Mouse (Mus musculus): Measurements from ENCODE around the gene Ncoa6. TPM values are rescaled to one million over a fixed set of nuclear protein-coding genes. Genes with fewer than 3 reads are reported as not detected.

The Ncoa6 gene
- polyA plus RNA-seq, 1 experiment from 2014 or later = 31.0 TPM

DNA sequence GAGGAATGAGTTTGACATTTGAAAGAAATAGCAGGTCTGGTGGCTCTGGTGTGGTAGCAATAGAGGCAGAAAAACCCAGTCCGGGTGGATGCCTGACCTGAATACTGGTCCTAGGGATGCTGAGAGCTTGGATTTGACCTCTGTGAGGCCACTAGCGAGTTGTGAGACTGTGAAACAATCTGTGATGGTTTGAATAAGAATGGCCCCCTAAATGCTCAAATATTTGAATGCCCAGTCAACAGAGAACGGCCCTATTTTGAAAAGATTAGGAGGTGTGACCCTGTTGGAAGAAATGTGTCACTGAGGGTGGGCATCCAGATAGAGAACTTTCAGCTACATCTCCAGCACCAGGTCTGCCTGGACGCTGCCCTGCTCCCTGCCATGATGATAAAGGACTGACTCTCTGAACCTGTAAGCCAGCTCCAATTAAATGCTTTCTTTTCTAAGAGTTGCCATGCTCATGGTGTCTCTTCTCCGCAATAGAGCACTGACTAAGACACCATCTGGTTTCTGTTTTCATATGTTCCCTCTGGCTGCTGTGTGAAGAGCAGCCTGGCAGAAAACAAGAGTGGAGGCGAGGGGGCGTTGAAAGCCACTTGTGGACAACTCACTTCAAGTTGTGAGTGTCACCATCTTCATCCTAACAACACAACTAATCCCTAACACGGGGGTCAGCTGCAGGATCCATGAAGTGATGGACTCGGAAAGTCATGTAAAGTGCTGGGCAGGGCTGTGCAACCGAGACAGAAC, 34.2 kb upstream of the Ncoa6 start:
- no peak overlapping the region for H3K9ac ChIP-seq (ENCODE audit: low read length)
- H3K9me3 ChIP-seq (ENCODE audit: control insufficient read depth, low read length) = no peaks in the 10 kb centered on the region
- H3K4me3 ChIP-seq (ENCODE audit: low read depth, low read length) = no peak overlapping the region
- no peaks in the 10 kb centered on the region for H3K36me3 ChIP-seq (ENCODE audit: control insufficient read depth, insufficient read depth, low read length)
- no peak overlapping the region for H3K4me2 ChIP-seq (ENCODE audit: low read depth, severe bottlenecking)
- ATAC-seq (ENCODE audit: insufficient number of reproducible peaks, low FRiP score, low TSS enrichment, low read depth) (no peak), DNase-seq (ENCODE audit: low spot score) (no peak)
- 77% methylated on average over 10 of the region's 10 CpGs for WGBS
- H3K27ac ChIP-seq (replicated peaks; ENCODE audit: low read depth, low read length) = no peak overlapping the region
- no peaks in the 10 kb centered on the region for H3K27me3 ChIP-seq (ENCODE audit: control insufficient read depth, insufficient read depth, low read length)
- H3K4me1 ChIP-seq (ENCODE audit: control insufficient read depth, insufficient read depth, low read length) = no peaks in the 10 kb centered on the region

DNA sequence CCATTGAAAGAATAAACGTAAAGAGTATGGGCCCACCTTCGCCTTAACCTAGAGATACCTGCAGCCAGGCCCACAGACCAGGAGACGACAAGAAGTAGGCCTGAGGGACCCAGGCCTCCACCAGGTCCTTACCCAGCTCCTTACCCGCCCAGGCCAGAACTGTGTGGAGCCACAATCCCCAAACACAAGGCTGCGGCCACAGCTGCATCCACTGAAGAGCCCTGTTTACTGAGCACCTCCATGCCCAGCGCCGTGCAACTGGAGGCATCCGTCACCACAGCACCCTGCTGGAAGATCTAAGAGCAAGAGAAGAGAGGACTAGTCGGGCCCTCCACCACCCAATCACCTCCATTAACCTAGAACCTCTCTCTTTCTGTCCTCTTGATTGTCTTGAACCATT, 32.1 kb upstream of the Ncoa6 start:
- Histone ChIP-seq H3K4me3 (ENCODE audit: low read depth, low read length) (no peak overlapping the region), H3K4me2 (ENCODE audit: low read depth, severe bottlenecking) (no peak overlapping the region), H3K9ac (ENCODE audit: low read length) (no peak overlapping the region), H3K27ac (replicated peaks; ENCODE audit: low read depth, low read length) (no peak overlapping the region), H3K36me3 (ENCODE audit: control insufficient read depth, insufficient read depth, low read length) (no peaks in the 10 kb centered on the region), H3K9me3 (ENCODE audit: control insufficient read depth, low read length) (no peaks in the 10 kb centered on the region), H3K27me3 (ENCODE audit: control insufficient read depth, insufficient read depth, low read length) (no peaks in the 10 kb centered on the region), H3K4me1 (ENCODE audit: control insufficient read depth, insufficient read depth, low read length) (no peaks in the 10 kb centered on the region)
- 90% methylated on average over 9 of the region's 9 CpGs for WGBS
- no peak for DNase-seq (ENCODE audit: low spot score)
- no peak for ATAC-seq (ENCODE audit: insufficient number of reproducible peaks, low FRiP score, low TSS enrichment, low read depth)

DNA sequence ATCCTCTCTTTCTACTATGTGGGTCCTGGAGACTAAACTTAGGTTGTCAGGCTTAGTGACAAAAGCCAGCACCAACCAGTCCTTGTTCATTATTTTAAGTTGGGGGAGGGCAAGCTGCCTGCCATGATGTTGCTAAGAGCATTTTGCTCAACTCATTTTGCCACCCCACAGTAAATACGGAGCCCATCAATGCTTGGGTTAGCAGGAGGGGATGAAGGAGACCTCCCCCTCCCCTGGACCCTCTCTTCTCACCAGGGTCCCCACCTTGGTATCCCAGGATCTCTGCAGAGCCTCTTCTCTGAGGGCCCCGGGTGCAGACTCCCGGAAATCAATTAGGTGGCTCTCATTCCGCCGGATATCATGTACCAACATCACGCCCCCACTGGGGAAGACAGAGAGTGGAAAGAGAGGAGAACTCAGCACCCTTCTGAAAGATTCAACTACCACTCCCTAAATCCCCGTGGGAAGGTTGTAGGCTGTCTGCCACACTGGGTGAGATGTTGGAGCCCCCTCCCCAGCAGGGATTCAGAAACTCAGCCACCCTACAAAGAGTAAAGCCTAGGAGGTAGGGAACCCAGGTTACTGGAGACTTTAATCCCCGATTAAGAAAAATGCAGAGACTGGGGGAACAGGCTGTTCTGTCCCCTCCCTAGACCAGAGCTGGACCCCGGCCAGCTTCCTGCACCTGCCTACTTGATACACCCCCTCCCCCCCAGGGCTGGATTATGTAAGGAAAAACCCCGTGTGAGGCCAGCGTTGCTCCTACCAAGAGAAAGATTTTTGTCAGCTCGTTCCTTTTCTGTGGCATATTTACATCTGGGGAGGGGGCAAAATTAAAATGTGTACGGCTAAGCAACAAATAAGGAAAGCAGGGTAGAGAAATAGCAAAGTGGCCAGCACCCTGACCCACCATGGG, 31.0 kb upstream of the Ncoa6 start:
- Histone ChIP-seq H3K4me1 (ENCODE audit: control insufficient read depth, insufficient read depth, low read length) (no peaks in the 10 kb centered on the region), H3K9ac (ENCODE audit: low read length) (no peak overlapping the region), H3K4me3 (ENCODE audit: low read depth, low read length) (no peak overlapping the region), H3K36me3 (ENCODE audit: control insufficient read depth, insufficient read depth, low read length) (no peaks in the 10 kb centered on the region), H3K4me2 (ENCODE audit: low read depth, severe bottlenecking) (no peak overlapping the region), H3K27ac (replicated peaks; ENCODE audit: low read depth, low read length) (no peak overlapping the region), H3K9me3 (ENCODE audit: control insufficient read depth, low read length) (no peaks in the 10 kb centered on the region), H3K27me3 (ENCODE audit: control insufficient read depth, insufficient read depth, low read length) (no peaks in the 10 kb centered on the region)
- no peak for DNase-seq (ENCODE audit: low spot score)
- ATAC-seq (ENCODE audit: insufficient number of reproducible peaks, low FRiP score, low TSS enrichment, low read depth) = no peak
- WGBS = 71% methylated on average over 13 of the region's 13 CpGs

DNA sequence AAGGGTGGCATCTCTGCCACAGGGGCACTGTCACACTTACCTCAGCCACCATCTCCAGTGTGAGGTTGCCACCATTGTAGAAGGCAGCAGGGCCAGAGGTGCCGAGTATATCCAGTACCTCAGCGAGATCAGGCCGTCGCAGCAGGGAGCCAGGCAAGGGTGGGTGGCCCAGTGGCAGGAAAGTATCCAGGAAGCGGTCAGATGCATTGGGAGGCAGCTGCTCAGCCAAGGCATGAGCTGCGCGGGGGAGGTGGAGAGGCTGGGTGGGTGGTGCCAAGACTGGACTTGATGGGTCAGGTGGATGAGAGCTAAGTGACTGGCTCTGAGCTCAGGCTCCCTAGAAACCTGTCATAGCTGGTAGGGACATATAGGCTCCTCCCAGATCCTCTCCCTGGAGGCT, 28.9 kb upstream of the Ncoa6 start:
- H3K4me3 ChIP-seq (ENCODE audit: low read depth, low read length) = no peak overlapping the region
- no peak for ATAC-seq (ENCODE audit: insufficient number of reproducible peaks, low FRiP score, low TSS enrichment, low read depth)
- 77% methylated on average over 7 of the region's 7 CpGs for WGBS

DNA sequence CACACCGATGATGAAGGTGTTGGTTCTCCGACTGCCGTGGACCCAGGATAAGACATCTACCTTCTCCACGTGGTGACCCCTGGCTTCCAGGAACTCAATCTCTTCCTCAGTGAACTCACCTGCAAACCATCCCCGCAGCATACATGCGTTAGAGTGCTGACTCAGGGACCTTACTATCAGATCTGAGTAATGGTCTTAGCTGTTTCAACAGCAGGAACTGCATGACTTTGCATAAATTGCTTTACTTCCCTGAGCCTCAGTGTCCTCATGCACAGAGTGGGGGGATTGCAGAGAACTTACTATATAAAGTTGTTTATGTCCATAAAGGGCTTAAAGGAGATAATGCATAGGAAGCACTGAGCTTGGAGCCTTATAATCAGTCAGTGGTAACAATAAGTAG, 17.3 kb upstream of the Ncoa6 start:
- no peak overlapping the region for H3K4me3 ChIP-seq (ENCODE audit: low read depth, low read length)
- no peak overlapping the region for H3K27ac ChIP-seq (replicated peaks; ENCODE audit: low read depth, low read length)
- H3K4me1 ChIP-seq (ENCODE audit: control insufficient read depth, insufficient read depth, low read length) = no peaks in the 10 kb centered on the region
- H3K9me3 ChIP-seq (ENCODE audit: control insufficient read depth, low read length) = no peaks in the 10 kb centered on the region
- H3K4me2 ChIP-seq (ENCODE audit: low read depth, severe bottlenecking) = no peak overlapping the region
- ATAC-seq (ENCODE audit: insufficient number of reproducible peaks, low FRiP score, low TSS enrichment, low read depth) = no peak
- WGBS = 95% methylated on average over 6 of the region's 6 CpGs
- DNase-seq (ENCODE audit: low spot score) = no peak
- no peaks in the 10 kb centered on the region for H3K36me3 ChIP-seq (ENCODE audit: control insufficient read depth, insufficient read depth, low read length)
- H3K9ac ChIP-seq (ENCODE audit: low read length) = no peak overlapping the region
- H3K27me3 ChIP-seq (ENCODE audit: control insufficient read depth, insufficient read depth, low read length) = no peaks in the 10 kb centered on the region

More for the DNA sequence above, 28.9 kb upstream of the Ncoa6 start:
- H3K9me3 ChIP-seq (ENCODE audit: control insufficient read depth, low read length) = no peaks in the 10 kb centered on the region
- no peaks in the 10 kb centered on the region for H3K36me3 ChIP-seq (ENCODE audit: control insufficient read depth, insufficient read depth, low read length)
- H3K27ac ChIP-seq (replicated peaks; ENCODE audit: low read depth, low read length) = no peak overlapping the region
- DNase-seq (ENCODE audit: low spot score) = no peak
- H3K4me1 ChIP-seq (ENCODE audit: control insufficient read depth, insufficient read depth, low read length) = no peaks in the 10 kb centered on the region
- H3K27me3 ChIP-seq (ENCODE audit: control insufficient read depth, insufficient read depth, low read length) = no peaks in the 10 kb centered on the region
- no peak overlapping the region for H3K9ac ChIP-seq (ENCODE audit: low read length)
- H3K4me2 ChIP-seq (ENCODE audit: low read depth, severe bottlenecking) = no peak overlapping the region

DNA sequence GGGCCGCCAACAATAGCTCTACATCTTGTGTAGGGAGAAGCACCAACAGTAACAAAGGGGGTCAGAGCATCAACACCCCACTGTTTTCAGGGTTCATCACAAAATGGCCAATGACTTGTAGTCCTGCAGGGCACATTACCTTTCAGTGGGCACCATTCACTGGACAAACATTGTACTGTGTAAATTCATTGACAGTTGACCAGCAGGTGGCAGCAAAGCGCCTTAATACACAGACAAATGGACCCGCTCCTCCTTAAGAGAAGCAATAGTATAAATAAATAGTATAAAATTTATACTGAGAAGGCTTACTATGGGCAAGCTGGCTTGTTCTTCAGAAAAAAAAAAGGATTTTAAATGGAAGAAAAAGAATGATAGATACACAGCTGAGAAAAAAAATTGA, 8.3 kb upstream of the Ncoa6 start:
- no peak overlapping the region for H3K4me2 ChIP-seq (ENCODE audit: low read depth, severe bottlenecking)
- H3K36me3 ChIP-seq (ENCODE audit: control insufficient read depth, insufficient read depth, low read length) = no peaks in the 10 kb centered on the region
- no peak for ATAC-seq (ENCODE audit: insufficient number of reproducible peaks, low FRiP score, low TSS enrichment, low read depth)
- no peak overlapping the region for H3K4me3 ChIP-seq (ENCODE audit: low read depth, low read length)
- H3K9ac ChIP-seq (ENCODE audit: low read length) = no peak overlapping the region
- 46% methylated on average over 3 of the region's 3 CpGs for WGBS
- no peaks in the 10 kb centered on the region for H3K27me3 ChIP-seq (ENCODE audit: control insufficient read depth, insufficient read depth, low read length)
- H3K9me3 ChIP-seq (ENCODE audit: control insufficient read depth, low read length) = no peaks in the 10 kb centered on the region
- no peaks in the 10 kb centered on the region for H3K4me1 ChIP-seq (ENCODE audit: control insufficient read depth, insufficient read depth, low read length)
- DNase-seq (ENCODE audit: low spot score) = peak; percentile 85
- H3K27ac ChIP-seq (replicated peaks; ENCODE audit: low read depth, low read length) = no peak overlapping the region

DNA sequence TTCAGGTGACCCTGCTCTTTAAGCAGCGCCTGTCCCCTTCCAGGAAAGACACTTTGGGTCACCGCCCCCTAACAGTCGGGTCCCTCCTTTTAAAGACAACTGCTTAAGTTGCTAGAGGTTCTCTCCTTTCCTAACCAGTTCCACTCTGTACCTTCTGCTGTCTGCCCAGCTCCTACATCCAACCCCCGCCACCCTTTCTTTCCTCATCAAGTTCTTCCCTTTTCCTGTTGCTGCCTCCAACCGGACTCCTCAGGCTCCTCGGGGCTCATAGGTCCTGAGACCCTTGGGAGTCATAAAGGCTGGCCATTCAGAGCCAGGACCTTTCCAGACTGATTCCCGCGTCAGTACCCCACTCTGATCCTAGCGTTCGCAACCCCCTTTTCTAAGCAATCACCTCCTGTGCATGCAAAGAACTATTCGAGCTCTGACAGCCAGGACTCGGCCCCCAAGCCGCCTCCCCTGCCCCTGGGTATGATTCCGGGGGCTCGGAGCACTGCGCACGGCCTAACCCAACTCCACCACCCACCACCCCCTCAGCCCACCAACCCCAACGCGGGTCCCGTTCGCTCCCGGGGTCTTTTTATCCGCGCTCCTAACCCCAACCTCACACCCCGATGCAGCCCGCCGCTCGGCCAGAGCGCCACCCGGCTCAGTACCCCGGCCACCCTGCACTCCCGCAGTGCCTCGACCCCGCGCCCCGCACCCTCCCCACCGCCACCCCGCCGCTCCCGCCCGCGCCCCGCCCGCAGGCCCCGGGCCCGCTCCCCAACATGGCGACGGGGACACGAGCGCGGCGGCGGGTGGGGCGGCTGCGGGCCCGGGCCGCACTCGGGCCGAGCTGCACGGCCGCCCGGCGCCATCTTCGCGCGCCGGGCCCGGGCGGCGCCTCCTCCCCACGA, 774 bp downstream of the Ncoa6 start:
- 0 out of 2 replicates have a peak, but pooled peaks cover 7% of the 10 kb centered on the region for H3K4me1 ChIP-seq (ENCODE audit: control insufficient read depth, insufficient read depth, low read length)
- H3K9ac ChIP-seq (ENCODE audit: low read length) = peak overlapping the region; percentile 97
- ATAC-seq (ENCODE audit: insufficient number of reproducible peaks, low FRiP score, low TSS enrichment, low read depth) = peak; percentile 69
- peak overlapping the region; percentile 77 for H3K4me3 ChIP-seq (ENCODE audit: low read depth, low read length)
- H3K36me3 ChIP-seq (ENCODE audit: control insufficient read depth, insufficient read depth, low read length) = no peaks in the 10 kb centered on the region
- peak; percentile 63 for DNase-seq (ENCODE audit: low spot score)
- peak overlapping the region; percentile 84 for H3K4me2 ChIP-seq (ENCODE audit: low read depth, severe bottlenecking)
- under 1% methylated on average over 41 of the region's 71 CpGs for WGBS
- no peaks in the 10 kb centered on the region for H3K9me3 ChIP-seq (ENCODE audit: control insufficient read depth, low read length)
- peak overlapping the region; percentile 79 for H3K27ac ChIP-seq (replicated peaks; ENCODE audit: low read depth, low read length)
- H3K27me3 ChIP-seq (ENCODE audit: control insufficient read depth, insufficient read depth, low read length) = no peaks in the 10 kb centered on the region

DNA sequence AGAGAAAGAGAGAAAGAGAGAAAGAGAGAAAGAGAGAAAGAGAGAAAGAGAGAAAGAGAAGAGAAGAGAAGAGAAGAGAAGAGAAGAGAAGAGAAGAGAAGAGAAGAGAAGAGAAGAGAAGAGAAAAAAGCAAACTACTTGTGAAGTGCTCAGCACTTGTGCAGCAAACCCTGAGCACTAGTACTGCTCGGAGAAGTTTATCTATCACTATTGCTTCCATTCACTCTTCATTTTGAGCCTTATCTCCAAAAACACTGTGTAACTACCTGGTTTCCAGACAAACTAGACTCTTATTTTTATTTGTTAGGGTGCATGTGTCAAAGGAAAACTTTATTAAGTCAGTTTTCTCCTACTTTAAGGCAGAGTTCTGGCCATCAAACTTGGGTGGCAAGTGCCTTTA, 6.8 kb downstream of the Ncoa6 start:
- Histone ChIP-seq H3K4me3 (ENCODE audit: low read depth, low read length) (no peak overlapping the region), H3K27ac (replicated peaks; ENCODE audit: low read depth, low read length) (no peak overlapping the region), H3K4me2 (ENCODE audit: low read depth, severe bottlenecking) (no peak overlapping the region), H3K9ac (ENCODE audit: low read length) (no peak overlapping the region), H3K9me3 (ENCODE audit: control insufficient read depth, low read length) (no peaks in the 10 kb centered on the region), H3K4me1 (ENCODE audit: control insufficient read depth, insufficient read depth, low read length) (no peaks in the 10 kb centered on the region), H3K36me3 (ENCODE audit: control insufficient read depth, insufficient read depth, low read length) (no peaks in the 10 kb centered on the region), H3K27me3 (ENCODE audit: control insufficient read depth, insufficient read depth, low read length) (no peaks in the 10 kb centered on the region)
- ATAC-seq (ENCODE audit: insufficient number of reproducible peaks, low FRiP score, low TSS enrichment, low read depth) = no peak
- WGBS = 97% methylated on average over 1 of the region's 1 CpGs
- no peak for DNase-seq (ENCODE audit: low spot score)
